Mouse (Mus musculus) liver, adult 2 months (tissue): ENCODE measurements around the gene Depdc5. TPM values are rescaled to one million over a fixed set of nuclear protein-coding genes. Genes with fewer than 3 reads are reported as not detected.
"Not testable (repeated sequence)": the region's sequence is repeated elsewhere in the genome, so short reads cannot be mapped to it uniquely, and the experiment has no call there.

Experiments used
- DNase-seq: peaks from one replicate; pipeline ENCODE4 v3.0.0-alpha.2; 2011; ENCODE audit warnings: low read depth, low spot score; ENCODE audit errors: extremely low read depth
- H3K27ac ChIP-seq: fragments of 200-500 bp; replicated peaks from 2 replicates; pipeline ENCODE4 v1.5.1; 2012; ENCODE audit warnings: low read depth, mild to moderate bottlenecking, control low read depth, inconsistent platforms, low read length; ENCODE audit not compliant: insufficient read depth
- H3K27me3 ChIP-seq: fragments of 200-500 bp; 2 replicates; pipeline ENCODE4 v1.6.1; 2012; ENCODE audit warnings: mild to moderate bottlenecking, moderate library complexity, low read length, inconsistent platforms; ENCODE audit not compliant: control insufficient read depth, insufficient read depth
- H3K36me3 ChIP-seq: fragments of 200-500 bp; 2 replicates; pipeline ENCODE4 v1.6.1; 2012; ENCODE audit warnings: low read length, inconsistent platforms; ENCODE audit not compliant: control insufficient read depth, insufficient read depth
- H3K4me1 ChIP-seq: fragments of 200-500 bp; 2 replicates; pipeline ENCODE4 v1.6.1; 2011; ENCODE audit warnings: low read length; ENCODE audit not compliant: control insufficient read depth, insufficient read depth
- H3K4me3 ChIP-seq: fragments of 200-500 bp; 2 replicates; pipeline ENCODE4 v1.5.1; 2011; ENCODE audit warnings: low read depth, mild to moderate bottlenecking, control low read depth, low read length, moderate library complexity; ENCODE audit not compliant: insufficient read depth
- H3K79me2 ChIP-seq: fragments of 200-500 bp; 2 replicates; pipeline ENCODE4 v1.6.1; 2012; ENCODE audit warnings: inconsistent platforms, mild to moderate bottlenecking, low read length, moderate library complexity; ENCODE audit not compliant: control insufficient read depth, insufficient read depth
- H3K9ac ChIP-seq: fragments of 200-500 bp; 2 replicates; pipeline ENCODE4 v1.6.1; 2012; ENCODE audit warnings: low read depth, mild to moderate bottlenecking, control low read depth, inconsistent platforms, low read length
- CTCF ChIP-seq: fragments of 200-500 bp; IDR thresholded peaks from 2 replicates; pipeline ENCODE4 v1.5.1; 2011; ENCODE audit warnings: low read depth, low read length, control low read depth
- POLR2A ChIP-seq: fragments of 200-500 bp; IDR thresholded peaks from 2 replicates; pipeline ENCODE4 v1.6.1; 2011; ENCODE audit warnings: low read length, control low read depth; ENCODE audit not compliant: insufficient read depth; ENCODE audit errors: extremely low read depth
- WGBS: fragments of 180-500 bp; shearing (Covaris S2); methylation state at CpG from one replicate; pipeline ENCODE4 v1.1.7; 2018; 5-methylcytosine and 5-hydroxymethylcytosine counted together
- polyA plus RNA-seq: library from polyadenylated mRNA; depleted of rRNA; stranded (reverse); fragments of >200 nt; gene quantifications from 2 replicates; pipeline ENCODE4 v1.2.3, GENCODE M21; 2012
- total RNA-seq: library from RNA; depleted of rRNA; stranded (reverse); fragments of >200 nt; gene quantifications from 2 replicates; pipeline ENCODE4 v1.2.3, GENCODE M21; 2014

Gene Depdc5
- total and polyA plus RNA-seq, 2 experiments, result 8.2 to 8.7 TPM

DNA sequence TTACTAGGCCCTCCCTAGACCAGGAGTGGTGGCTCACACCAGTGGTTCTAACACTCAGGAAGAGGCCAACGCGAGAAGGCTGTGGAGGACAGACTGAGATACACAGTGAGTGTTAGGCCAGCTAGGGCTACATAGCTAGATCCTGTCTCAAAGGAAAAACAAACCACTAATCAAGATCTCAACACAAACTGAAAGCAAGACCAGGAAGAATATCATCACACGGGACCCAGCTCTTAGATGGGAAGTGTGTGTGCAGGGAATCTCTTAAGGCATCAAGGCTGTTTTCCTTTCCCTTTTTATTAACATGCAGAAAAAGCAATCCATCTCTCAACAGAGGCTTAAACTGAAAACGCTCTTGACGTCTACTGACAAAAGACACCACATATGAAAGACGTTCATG lies 11.5 kb upstream of the Depdc5 start:
- Histone ChIP-seq H3K4me1 (peaks cover 7% of the 10 kb centered on the region), H3K9ac (no peak overlapping the region), H3K79me2 (peaks cover 25% of the 10 kb centered on the region; the same call in 1 of the 2 replicates), H3K27me3 (no peaks in the 10 kb centered on the region), H3K36me3 (no peaks in the 10 kb centered on the region), H3K27ac (0 out of 2 replicates have a peak overlapping the region, but pooled peaks have one; percentile 10), H3K4me3 (no peak overlapping the region)
- no peak for DNase-seq
- no peak for TF ChIP-seq POLR2A
- TF ChIP-seq CTCF, result no peak
- WGBS, result 60% methylated on average over 6 of the region's 6 CpGs

DNA sequence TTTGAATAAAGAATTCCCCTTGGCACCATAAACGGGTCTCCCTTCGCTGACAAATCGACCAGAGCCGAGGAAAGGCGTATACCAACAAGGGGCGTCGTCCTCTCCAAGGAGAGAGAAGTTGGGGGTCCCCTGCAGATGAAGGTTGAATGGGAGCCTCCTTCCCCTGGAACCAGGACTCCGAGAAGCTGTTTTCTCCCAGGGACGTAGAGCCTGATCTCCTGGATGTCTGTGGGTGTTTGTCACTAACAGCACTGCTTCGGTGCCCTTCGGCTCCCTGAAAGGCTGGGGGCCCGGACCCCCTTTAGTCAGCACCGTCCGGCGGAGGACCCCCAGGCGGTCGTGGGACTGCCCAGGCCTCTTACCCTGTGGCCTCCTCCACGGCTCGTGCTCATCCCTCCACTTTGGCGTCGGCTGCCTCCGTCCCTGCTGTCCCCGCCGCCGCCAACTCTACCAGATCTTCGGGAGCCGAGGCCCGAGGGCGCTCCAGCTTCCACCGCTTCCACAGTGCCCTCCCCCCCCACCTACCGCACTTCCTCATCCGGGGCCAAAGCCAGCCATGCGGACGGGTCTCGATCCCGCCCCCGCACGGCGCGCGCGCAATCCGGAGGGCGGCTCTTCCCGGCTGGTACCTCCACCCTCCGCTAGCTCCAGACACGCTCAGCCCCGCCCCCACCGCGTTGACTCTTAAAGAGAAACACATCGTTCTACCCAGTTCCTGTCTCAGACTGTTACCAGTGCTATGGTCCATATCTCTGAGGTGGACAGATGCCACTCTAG lies 9.6 kb upstream of the Depdc5 start, which contains the start of gene Prr14l:
Gene Prr14l (minus strand): TSS at position 526 of the 777 bp plus-strand sequence.
- peak within 1 kb of the TSS; percentile 99 for H3K9ac ChIP-seq
- H3K36me3 ChIP-seq, result no peaks in the 10 kb centered on the region
- H3K4me1 ChIP-seq, result peaks cover 9% of the 10 kb centered on the region
- H3K27me3 ChIP-seq, result no peaks in the 10 kb centered on the region
- peak within 1 kb of the TSS; percentile 96 for H3K4me3 ChIP-seq
- peak; percentile 83 for DNase-seq
- under 1% methylated on average over 51 of the region's 51 CpGs for WGBS
- H3K79me2 ChIP-seq, result peaks cover 22% of the 10 kb centered on the region; the same call in 1 of the 2 replicates
- TF ChIP-seq POLR2A (peak; percentile 83), CTCF (no peak)
- peak within 1 kb of the TSS; percentile 83 for H3K27ac ChIP-seq

DNA sequence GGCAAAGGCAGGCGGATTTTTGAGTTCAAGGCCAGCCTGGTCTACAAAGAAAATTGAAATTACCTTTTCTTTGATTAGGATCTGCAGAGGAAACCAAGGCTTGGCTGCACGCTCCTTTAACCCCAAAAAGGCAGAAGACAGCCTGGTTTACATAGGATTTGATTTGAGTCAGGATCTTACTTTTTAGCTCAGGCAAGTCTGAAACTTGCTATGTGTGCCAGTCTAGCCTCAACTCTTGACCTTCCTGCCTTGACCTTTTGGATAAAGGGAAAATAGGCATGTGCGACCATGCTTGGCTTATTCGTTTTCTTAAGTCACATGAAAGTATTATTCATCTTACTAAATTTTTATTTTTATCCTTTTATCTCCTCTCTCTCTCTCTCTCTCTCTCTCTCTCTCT lies 8.7 kb upstream of the Depdc5 start:
- no peak overlapping the region for H3K27ac ChIP-seq
- no peak for DNase-seq
- no peak overlapping the region for H3K4me3 ChIP-seq
- no peaks in the 10 kb centered on the region for H3K36me3 ChIP-seq
- peaks cover 18% of the 10 kb centered on the region; the same call in 1 of the 2 replicates for H3K79me2 ChIP-seq
- WGBS, result 86% methylated on average over 4 of the region's 4 CpGs
- H3K9ac ChIP-seq, result no peak overlapping the region
- H3K27me3 ChIP-seq, result no peaks in the 10 kb centered on the region
- peaks cover 9% of the 10 kb centered on the region for H3K4me1 ChIP-seq
- no peak for TF ChIP-seq CTCF
- no peak for TF ChIP-seq POLR2A

DNA sequence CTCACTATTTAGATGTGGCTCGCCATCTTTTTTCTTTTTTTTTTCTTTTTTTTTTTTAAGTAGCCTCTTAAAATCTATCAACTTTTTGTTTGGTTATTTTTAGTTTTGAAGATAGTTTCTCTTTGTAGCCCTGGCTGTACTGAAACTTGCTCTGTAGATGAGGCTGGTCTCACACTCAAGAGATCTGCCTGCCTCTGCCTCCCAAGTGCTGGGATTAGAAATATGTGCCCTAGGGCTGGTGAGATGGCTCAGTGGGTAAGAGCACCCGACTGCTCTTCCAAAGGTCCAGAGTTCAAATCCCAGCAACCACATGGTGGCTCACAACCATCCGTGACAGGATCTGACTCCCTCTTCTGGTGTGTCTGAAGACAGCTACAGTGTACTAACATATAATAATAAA lies 8.2 kb upstream of the Depdc5 start:
- not testable (repeated sequence) for H3K27ac ChIP-seq, H3K36me3 ChIP-seq, DNase-seq, H3K4me3 ChIP-seq, H3K4me1 ChIP-seq, H3K9ac ChIP-seq, H3K27me3 ChIP-seq
- peaks cover 18% of the 10 kb centered on the region; the same call in 1 of the 2 replicates for H3K79me2 ChIP-seq
- WGBS, result 86% methylated on average over 3 of the region's 3 CpGs

DNA sequence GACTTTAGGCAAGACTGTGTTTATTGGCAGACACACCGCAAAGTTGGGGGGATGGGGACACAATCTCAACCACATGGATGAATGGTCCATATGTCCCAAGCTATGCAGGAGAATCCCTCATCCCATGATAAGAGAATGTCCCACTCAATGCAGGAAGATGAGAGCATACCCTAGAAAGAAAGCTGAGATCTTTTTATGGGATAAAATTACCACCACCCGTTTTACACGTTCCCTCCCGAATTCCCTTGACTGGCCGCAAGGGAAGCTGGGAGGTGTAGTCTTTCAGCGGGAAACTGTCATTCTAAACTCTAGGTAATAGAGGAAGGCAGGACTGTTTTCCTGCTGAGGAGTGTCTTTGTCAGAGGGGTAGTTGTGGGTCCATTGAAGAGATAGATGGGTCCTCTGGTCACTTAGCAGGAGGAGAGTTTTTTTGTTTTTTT lies 5.7 kb upstream of the Depdc5 start:
- peak overlapping the region; percentile 73 for H3K9ac ChIP-seq
- peak; percentile 67 for DNase-seq
- no peak for TF ChIP-seq POLR2A
- TF ChIP-seq CTCF, result no peak

DNA sequence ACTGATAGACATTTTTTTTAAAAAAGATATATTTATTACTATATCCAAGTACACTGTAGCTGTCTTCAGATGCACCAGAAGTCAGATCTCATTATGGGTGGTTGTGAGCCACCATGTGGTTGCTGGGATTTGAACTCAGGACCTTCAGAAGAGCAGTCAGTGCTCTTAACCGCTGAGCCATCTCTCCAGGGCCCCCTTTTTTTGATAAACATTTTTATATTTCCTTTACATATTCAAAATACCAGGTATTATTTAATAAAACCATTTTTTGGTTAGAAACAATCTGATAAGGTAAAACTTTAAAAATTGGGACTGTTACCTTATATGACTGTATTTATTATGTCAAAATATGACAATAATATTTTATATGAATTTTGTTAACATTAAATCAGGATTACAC lies 2.4 kb upstream of the Depdc5 start:
- Histone ChIP-seq H3K36me3 (no peaks in the 10 kb centered on the region), H3K79me2 (no peaks in the 10 kb centered on the region; the same call in 1 of the 2 replicates), H3K4me3 (no peak overlapping the region), H3K27me3 (no peaks in the 10 kb centered on the region), H3K4me1 (peaks cover 6% of the 10 kb centered on the region; the same call in 1 of the 2 replicates), H3K27ac (no peak overlapping the region), H3K9ac (no peak overlapping the region)
- WGBS, result 90% methylated on average over 1 of the region's 1 CpGs
- no peak for DNase-seq
- no peak for TF ChIP-seq CTCF
- no peak for TF ChIP-seq POLR2A

More for the DNA sequence above, 5.7 kb upstream of the Depdc5 start:
- no peaks in the 10 kb centered on the region for H3K36me3 ChIP-seq
- WGBS, result 2% methylated on average over 6 of the region's 6 CpGs
- peaks cover 9% of the 10 kb centered on the region; the same call in 1 of the 2 replicates for H3K79me2 ChIP-seq
- H3K4me3 ChIP-seq, result peak overlapping the region; percentile 73
- H3K4me1 ChIP-seq, result peaks cover 7% of the 10 kb centered on the region; the same call in 1 of the 2 replicates
- H3K27me3 ChIP-seq, result no peaks in the 10 kb centered on the region
- H3K27ac ChIP-seq, result no peak overlapping the region
